Mouse (Mus musculus) liver, embryonic 11.5 days (tissue): ENCODE measurements around the gene Nox3. TPM values are rescaled to one million over a fixed set of nuclear protein-coding genes. Genes with fewer than 3 reads are reported as not detected.

Experiments used
- ATAC-seq: fragments of 200-750 bp; cut with Nextera tagmentation; replicated peaks from 2 replicates; pipeline ENCODE4 v1.8.0; 2017; ENCODE audit warnings: moderate number of reproducible peaks, mild to moderate bottlenecking, moderate TSS enrichment, moderate library complexity; ENCODE audit not compliant: low FRiP score
- DNase-seq: peaks from one replicate; pipeline ENCODE4 v3.0.0-alpha.2; 2017; ENCODE audit warnings: low spot score
- H3K27ac ChIP-seq: fragments of 300-500 bp; sonication (generic); 2 replicates; pipeline ENCODE4 v1.5.1; 2014; ENCODE audit warnings: mild to moderate bottlenecking, low read depth, low read length, control low read depth
- H3K27me3 ChIP-seq: fragments of 300-500 bp; sonication (generic); replicated peaks from 2 replicates; pipeline ENCODE4 v1.6.1; 2014; ENCODE audit warnings: low read length, mixed read lengths; ENCODE audit not compliant: control insufficient read depth, insufficient read depth
- H3K36me3 ChIP-seq: fragments of 300-500 bp; sonication (generic); 2 replicates; pipeline ENCODE4 v1.6.1; 2014; ENCODE audit warnings: mild to moderate bottlenecking, low read length, moderate library complexity, mixed read lengths; ENCODE audit not compliant: control insufficient read depth, insufficient read depth
- H3K4me1 ChIP-seq: fragments of 300-500 bp; sonication (generic); replicated peaks from 2 replicates; pipeline ENCODE4 v1.6.1; 2014; ENCODE audit warnings: low read length, mixed read lengths; ENCODE audit not compliant: control insufficient read depth, insufficient read depth
- H3K4me2 ChIP-seq: fragments of 300-500 bp; sonication (generic); 2 replicates; pipeline ENCODE4 v1.6.1; 2014; ENCODE audit warnings: mild to moderate bottlenecking, control low read depth, moderate library complexity
- H3K4me3 ChIP-seq: fragments of 300-500 bp; sonication (generic); 2 replicates; pipeline ENCODE4 v1.5.1; 2014; ENCODE audit warnings: low read depth, low read length, control low read depth
- H3K9ac ChIP-seq: fragments of 300-500 bp; sonication (generic); 2 replicates; pipeline ENCODE4 v1.6.1; 2014; ENCODE audit warnings: low read depth, low read length, control low read depth
- H3K9me3 ChIP-seq: fragments of 300-500 bp; sonication (generic); 2 replicates; pipeline ENCODE4 v1.6.1; 2016; ENCODE audit warnings: low read length, inconsistent platforms, mixed read lengths; ENCODE audit not compliant: control insufficient read depth
- WGBS: fragments of 180-500 bp; shearing (Covaris S2); extraction: QIAGEN DNeasy Blood & Tissue Kit; methylation state at CpG from one replicate; pipeline ENCODE4 v1.1.7; 2014; 5-methylcytosine and 5-hydroxymethylcytosine counted together
- polyA plus RNA-seq: library from polyadenylated mRNA; unstranded; fragments of >200 nt; fragmentation: Nextera tagmentation; extraction: Ambion mirVana; gene quantifications from 2 replicates; pipeline ENCODE4 v1.2.1, GENCODE M21; 2014

Nox3 gene
- polyA plus RNA-seq, 1 experiment from 2014 or later, result not detected

GRCm38 (mm10) chr17:3669226-3669625 is 26.8 kb downstream of the Nox3 start:
- no peaks in the 10 kb centered on the region for H3K4me1 ChIP-seq
- ATAC-seq (no peak), DNase-seq (no peak)
- no peak overlapping the region for H3K4me3 ChIP-seq
- H3K27me3 ChIP-seq, result no peaks in the 10 kb centered on the region
- H3K4me2 ChIP-seq, result no peak overlapping the region
- 75% methylated on average over 4 of the region's 4 CpGs for WGBS
- no peak overlapping the region for H3K27ac ChIP-seq
- H3K36me3 ChIP-seq, result no peaks in the 10 kb centered on the region
- no peak overlapping the region for H3K9ac ChIP-seq
- no peaks in the 10 kb centered on the region for H3K9me3 ChIP-seq

GRCm38 (mm10) chr17:3667287-3667686 is 28.8 kb downstream of the Nox3 start:
- H3K4me3 ChIP-seq, result no peak overlapping the region
- WGBS, result 85% methylated on average over 4 of the region's 4 CpGs
- ATAC-seq (no peak), DNase-seq (no peak)
- H3K4me1 ChIP-seq, result no peaks in the 10 kb centered on the region
- no peak overlapping the region for H3K4me2 ChIP-seq
- H3K27me3 ChIP-seq, result no peaks in the 10 kb centered on the region
- H3K9me3 ChIP-seq, result no peaks in the 10 kb centered on the region
- no peak overlapping the region for H3K9ac ChIP-seq
- H3K36me3 ChIP-seq, result no peaks in the 10 kb centered on the region
- no peak overlapping the region for H3K27ac ChIP-seq

GRCm38 (mm10) chr17:3665321-3665720 is 30.7 kb downstream of the Nox3 start:
- H3K27ac ChIP-seq, result no peak overlapping the region
- H3K27me3 ChIP-seq, result no peaks in the 10 kb centered on the region
- H3K9ac ChIP-seq, result no peak overlapping the region
- no peak overlapping the region for H3K4me2 ChIP-seq
- H3K9me3 ChIP-seq, result no peaks in the 10 kb centered on the region
- WGBS, result 69% methylated on average over 4 of the region's 4 CpGs
- no peaks in the 10 kb centered on the region for H3K36me3 ChIP-seq
- no peaks in the 10 kb centered on the region for H3K4me1 ChIP-seq
- H3K4me3 ChIP-seq, result no peak overlapping the region
- no peak for ATAC-seq
- no peak for DNase-seq

- no peak overlapping the region for H3K27ac ChIP-seq
- H3K4me2 ChIP-seq, result no peak overlapping the region
- no peak overlapping the region for H3K4me3 ChIP-seq
- no peaks in the 10 kb centered on the region for H3K36me3 ChIP-seq
- no peaks in the 10 kb centered on the region for H3K27me3 ChIP-seq
- H3K4me1 ChIP-seq, result no peaks in the 10 kb centered on the region
- ATAC-seq (no peak), DNase-seq (no peak)
- H3K9ac ChIP-seq, result no peak overlapping the region
- no peaks in the 10 kb centered on the region for H3K9me3 ChIP-seq
- WGBS, result 78% methylated on average over 5 of the region's 5 CpGs
Measured at GRCm38 (mm10) chr17:3659497-3659896, 36.6 kb downstream of the Nox3 start.

- no peak overlapping the region for H3K4me2 ChIP-seq
- H3K9ac ChIP-seq, result no peak overlapping the region
- no peaks in the 10 kb centered on the region for H3K4me1 ChIP-seq
- no peak for DNase-seq
- H3K9me3 ChIP-seq, result no peaks in the 10 kb centered on the region
- H3K36me3 ChIP-seq, result no peaks in the 10 kb centered on the region
- WGBS, result 49% methylated on average over 3 of the region's 3 CpGs
- H3K27me3 ChIP-seq, result no peaks in the 10 kb centered on the region
- H3K4me3 ChIP-seq, result no peak overlapping the region
- H3K27ac ChIP-seq, result no peak overlapping the region
- no peak for ATAC-seq
Measured at GRCm38 (mm10) chr17:3650377-3650776, 45.7 kb downstream of the Nox3 start.

GRCm38 (mm10) chr17:3643582-3643981 is 52.5 kb downstream of the Nox3 start:
- Histone ChIP-seq H3K9me3 (no peaks in the 10 kb centered on the region), H3K4me2 (no peak overlapping the region), H3K4me3 (no peak overlapping the region), H3K27ac (no peak overlapping the region), H3K36me3 (no peaks in the 10 kb centered on the region), H3K9ac (no peak overlapping the region), H3K4me1 (no peaks in the 10 kb centered on the region), H3K27me3 (no peaks in the 10 kb centered on the region)
- DNase-seq, result no peak
- WGBS, result 78% methylated on average over 2 of the region's 2 CpGs
- no peak for ATAC-seq

- H3K4me1 ChIP-seq, result no peaks in the 10 kb centered on the region
- no peak overlapping the region for H3K4me3 ChIP-seq
- H3K9ac ChIP-seq, result no peak overlapping the region
- no peak overlapping the region for H3K4me2 ChIP-seq
- no peaks in the 10 kb centered on the region for H3K9me3 ChIP-seq
- no peak overlapping the region for H3K27ac ChIP-seq
- H3K27me3 ChIP-seq, result no peaks in the 10 kb centered on the region
- 75% methylated on average over 5 of the region's 5 CpGs for WGBS
- H3K36me3 ChIP-seq, result no peaks in the 10 kb centered on the region
- ATAC-seq (no peak), DNase-seq (no peak)
Measured at GRCm38 (mm10) chr17:3641456-3641855, 54.6 kb downstream of the Nox3 start.

GRCm38 (mm10) chr17:3638757-3639156 is 57.3 kb downstream of the Nox3 start:
- ATAC-seq (no peak), DNase-seq (no peak)
- H3K27ac ChIP-seq, result no peak overlapping the region
- no peak overlapping the region for H3K9ac ChIP-seq
- no peaks in the 10 kb centered on the region for H3K9me3 ChIP-seq
- WGBS, result 53% methylated on average over 3 of the region's 3 CpGs
- no peaks in the 10 kb centered on the region for H3K27me3 ChIP-seq
- no peak overlapping the region for H3K4me3 ChIP-seq
- H3K4me1 ChIP-seq, result no peaks in the 10 kb centered on the region
- no peak overlapping the region for H3K4me2 ChIP-seq
- H3K36me3 ChIP-seq, result no peaks in the 10 kb centered on the region

GRCm38 (mm10) chr17:3632501-3632900 is 63.6 kb downstream of the Nox3 start:
- Histone ChIP-seq H3K9ac (no peak overlapping the region), H3K36me3 (no peaks in the 10 kb centered on the region), H3K4me2 (no peak overlapping the region), H3K4me1 (no peaks in the 10 kb centered on the region), H3K9me3 (no peaks in the 10 kb centered on the region), H3K27me3 (no peaks in the 10 kb centered on the region), H3K27ac (no peak overlapping the region), H3K4me3 (no peak overlapping the region)
- ATAC-seq (no peak), DNase-seq (no peak)
- WGBS, result 60% methylated on average over 3 of the region's 3 CpGs
